Mouse (Mus musculus): ENCODE data around the gene Vmn1r101.
"Not testable (repeated sequence)": the region's sequence is repeated elsewhere in the genome, so short reads cannot be mapped to it uniquely, and the experiment has no call there.

The Vmn1r101 gene

GRCm38 (mm10) chr7:20442493-20442892 is at the start of gene Vmn1r101:
TSS of gene Vmn1r101 (minus strand) at chr7:20442593.
- not testable (repeated sequence) for DNase-seq

GRCm38 (mm10) chr7:20474825-20475224 is 32.4 kb upstream of the Vmn1r101 start, which contains the start of gene Gm10670:
TSS of gene Gm10670 (minus strand) at chr7:20474925.
- DNase-seq = not testable (repeated sequence)

GRCm38 (mm10) chr7:20417642-20418041 is 24.8 kb downstream of the Vmn1r101 start, which contains the start of gene Vmn1r100:
TSS of gene Vmn1r100 (plus strand) at chr7:20417942.
- not testable (repeated sequence) for DNase-seq

Data from liver (tissue).